Mouse (Mus musculus): ENCODE results near the gene Fzr1.
A peak's percentile ranks its signal among the peaks of the same experiment; 100 is the strongest.

Fzr1 gene

DNA sequence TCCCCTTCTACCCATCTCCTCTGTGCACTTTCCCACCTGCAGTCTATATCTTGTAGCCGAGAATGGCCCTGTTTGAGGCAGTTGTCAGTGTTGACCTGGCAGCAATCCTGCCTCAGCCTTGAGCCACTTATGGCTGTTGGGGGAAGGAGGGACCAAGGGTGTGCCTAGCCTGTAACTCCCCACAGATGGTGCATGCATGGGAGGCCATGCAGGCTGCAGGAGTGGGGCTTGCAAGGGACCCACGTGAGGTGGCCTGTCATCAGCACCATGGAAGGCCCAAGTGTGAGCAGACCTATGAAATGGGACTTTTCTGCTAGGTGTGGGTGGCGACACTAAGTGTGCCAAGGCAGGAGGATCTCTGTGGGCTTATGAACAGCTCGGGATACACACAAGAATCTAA, 13.2 kb downstream of the Fzr1 start:
- peaks cover 7% of the 10 kb centered on the region for H3K36me3 ChIP-seq (ENCODE audit: control insufficient read depth, insufficient read depth, low read length, poor library complexity, severe bottlenecking)
- no peak for DNase-seq (ENCODE audit: low read depth, low spot score)
- H3K27me3 ChIP-seq (ENCODE audit: control insufficient read depth, insufficient read depth, low read length, poor library complexity, severe bottlenecking): no peaks in the 10 kb centered on the region

DNA sequence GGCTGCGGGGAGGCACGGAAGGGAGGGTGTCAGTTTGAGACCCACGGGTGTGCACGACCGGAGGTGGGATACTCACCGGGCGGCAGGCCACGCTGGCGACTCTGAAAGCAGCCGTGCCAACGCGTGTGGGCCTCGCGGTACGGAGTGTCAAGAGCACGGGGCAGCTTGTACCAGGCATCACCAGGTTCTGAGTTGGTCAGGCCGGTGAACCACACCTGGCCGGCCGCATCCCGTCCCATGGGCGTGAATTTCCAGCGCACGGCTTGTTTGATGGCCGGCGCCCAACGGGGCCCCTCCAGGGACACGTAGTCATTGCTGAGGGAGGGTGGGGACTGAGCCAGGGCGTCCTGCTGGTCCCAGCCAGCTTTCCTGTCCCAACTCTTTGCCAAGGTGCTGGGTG, 13.7 kb downstream of the Fzr1 start:
- DNase-seq (ENCODE audit: low read depth, low spot score): no peak
- Histone ChIP-seq H3K36me3 (ENCODE audit: control insufficient read depth, insufficient read depth, low read length, poor library complexity, severe bottlenecking) (peaks cover 7% of the 10 kb centered on the region), H3K27me3 (ENCODE audit: control insufficient read depth, insufficient read depth, low read length, poor library complexity, severe bottlenecking) (no peaks in the 10 kb centered on the region)

- H3K27me3 ChIP-seq (ENCODE audit: control insufficient read depth, insufficient read depth, low read length, poor library complexity, severe bottlenecking): no peaks in the 10 kb centered on the region
- no peak for DNase-seq (ENCODE audit: low read depth, low spot score)
These were observed 14.6 kb downstream of the Fzr1 start for GRCm38 (mm10) chr10:81363436-81364346.

DNA sequence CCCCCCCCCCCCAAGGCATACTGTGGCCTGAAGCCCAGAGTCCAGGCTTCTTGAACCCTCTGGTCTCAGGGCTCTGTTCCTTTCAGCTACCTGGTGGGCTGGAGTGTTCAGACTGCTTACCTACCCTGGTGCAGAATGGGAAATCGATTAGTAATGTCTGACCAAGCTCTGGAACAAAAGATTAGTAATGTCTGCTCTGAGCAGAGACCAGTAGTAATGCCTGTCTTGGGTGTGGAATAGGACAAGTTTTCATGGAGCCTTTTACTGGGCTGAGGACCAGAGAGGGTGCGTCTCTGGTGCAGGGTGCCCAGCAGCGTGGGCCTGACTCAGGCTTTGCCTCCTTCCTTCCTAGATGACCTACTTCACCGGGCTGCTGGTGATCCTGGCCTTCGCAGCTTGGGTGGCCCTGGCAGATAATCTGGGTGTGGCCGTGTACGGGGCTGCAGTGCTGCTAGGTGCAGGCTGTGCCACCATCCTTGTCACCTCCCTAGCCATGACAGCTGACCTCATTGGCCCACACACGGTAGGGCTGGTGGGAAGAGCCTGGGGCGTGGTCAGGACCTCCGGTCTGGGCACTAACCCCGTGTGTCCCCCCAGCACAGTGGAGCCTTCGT, 15.9 kb downstream of the Fzr1 start:
- no peak for DNase-seq (ENCODE audit: low read depth, low spot score)
- Histone ChIP-seq H3K27me3 (ENCODE audit: control insufficient read depth, insufficient read depth, low read length, poor library complexity, severe bottlenecking) (no peaks in the 10 kb centered on the region), H3K36me3 (ENCODE audit: control insufficient read depth, insufficient read depth, low read length, poor library complexity, severe bottlenecking) (peaks cover 5% of the 10 kb centered on the region)

More at GRCm38 (mm10) chr10:81363436-81364346, 14.6 kb downstream of the Fzr1 start:
- peaks cover 7% of the 10 kb centered on the region for H3K36me3 ChIP-seq (ENCODE audit: control insufficient read depth, insufficient read depth, low read length, poor library complexity, severe bottlenecking)

DNA sequence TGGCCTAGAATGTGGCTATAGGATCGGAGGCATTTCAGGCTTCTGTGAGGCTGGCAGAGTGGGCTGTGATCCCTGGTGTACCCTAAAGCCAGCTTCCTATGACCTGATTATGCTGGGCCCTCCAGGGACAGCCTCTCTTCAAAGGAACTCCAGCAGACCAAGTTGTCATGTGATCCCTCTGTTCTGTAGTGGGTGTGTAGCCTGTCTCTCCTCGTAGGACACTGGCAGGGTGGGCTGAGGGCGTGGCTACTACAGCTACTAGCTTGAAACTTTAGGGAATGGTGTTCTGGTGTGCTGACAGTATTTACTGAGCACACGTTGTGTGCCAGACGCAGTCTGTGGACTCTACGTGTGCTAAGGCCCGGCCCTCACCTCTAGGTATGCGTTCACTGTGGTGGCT, 17.6 kb downstream of the Fzr1 start:
- no peak for DNase-seq (ENCODE audit: low read depth, low spot score)
- Histone ChIP-seq H3K36me3 (ENCODE audit: control insufficient read depth, insufficient read depth, low read length, poor library complexity, severe bottlenecking) (no peaks in the 10 kb centered on the region), H3K27me3 (ENCODE audit: control insufficient read depth, insufficient read depth, low read length, poor library complexity, severe bottlenecking) (no peaks in the 10 kb centered on the region)

DNA sequence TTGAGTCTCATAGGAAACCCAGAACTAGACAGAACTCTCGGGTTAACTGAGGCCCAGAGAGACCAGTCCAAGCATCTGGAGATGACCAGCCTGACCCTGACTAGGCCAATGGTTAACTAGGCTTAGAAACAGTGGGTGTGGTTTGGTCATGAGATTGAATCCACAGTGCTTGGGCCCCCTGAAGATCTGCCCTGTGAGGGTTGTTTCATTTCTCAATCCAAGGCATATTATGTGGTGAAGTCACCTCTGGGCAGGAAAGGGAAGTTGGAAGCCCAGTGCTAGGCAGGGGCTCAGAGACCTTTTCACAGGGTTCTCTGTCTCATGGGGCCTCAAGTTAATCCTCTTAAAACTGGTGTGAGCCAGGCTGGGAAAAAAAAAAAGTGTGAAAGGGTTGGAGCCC, 19.5 kb downstream of the Fzr1 start:
- no peaks in the 10 kb centered on the region for H3K36me3 ChIP-seq (ENCODE audit: control insufficient read depth, insufficient read depth, low read length, poor library complexity, severe bottlenecking)
- no peaks in the 10 kb centered on the region for H3K27me3 ChIP-seq (ENCODE audit: control insufficient read depth, insufficient read depth, low read length, poor library complexity, severe bottlenecking)
- DNase-seq (ENCODE audit: low read depth, low spot score): peak; percentile 35

GRCm38 (mm10) chr10:81358209-81358608, 20.1 kb downstream of the Fzr1 start:
- DNase-seq (ENCODE audit: low read depth, low spot score): no peak
- H3K27me3 ChIP-seq (ENCODE audit: control insufficient read depth, insufficient read depth, low read length, poor library complexity, severe bottlenecking): no peaks in the 10 kb centered on the region
- H3K36me3 ChIP-seq (ENCODE audit: control insufficient read depth, insufficient read depth, low read length, poor library complexity, severe bottlenecking): no peaks in the 10 kb centered on the region

- no peaks in the 10 kb centered on the region for H3K36me3 ChIP-seq (ENCODE audit: control insufficient read depth, insufficient read depth, low read length, poor library complexity, severe bottlenecking)
- H3K27me3 ChIP-seq (ENCODE audit: control insufficient read depth, insufficient read depth, low read length, poor library complexity, severe bottlenecking): no peaks in the 10 kb centered on the region
- DNase-seq (ENCODE audit: low read depth, low spot score): peak; percentile 91
These were observed 21.1 kb downstream of the Fzr1 start, which contains the start of gene Mfsd12 for GRCm38 (mm10) chr10:81356991-81357844. Gene Mfsd12 (plus strand): TSS chr10:81357491.

DNA sequence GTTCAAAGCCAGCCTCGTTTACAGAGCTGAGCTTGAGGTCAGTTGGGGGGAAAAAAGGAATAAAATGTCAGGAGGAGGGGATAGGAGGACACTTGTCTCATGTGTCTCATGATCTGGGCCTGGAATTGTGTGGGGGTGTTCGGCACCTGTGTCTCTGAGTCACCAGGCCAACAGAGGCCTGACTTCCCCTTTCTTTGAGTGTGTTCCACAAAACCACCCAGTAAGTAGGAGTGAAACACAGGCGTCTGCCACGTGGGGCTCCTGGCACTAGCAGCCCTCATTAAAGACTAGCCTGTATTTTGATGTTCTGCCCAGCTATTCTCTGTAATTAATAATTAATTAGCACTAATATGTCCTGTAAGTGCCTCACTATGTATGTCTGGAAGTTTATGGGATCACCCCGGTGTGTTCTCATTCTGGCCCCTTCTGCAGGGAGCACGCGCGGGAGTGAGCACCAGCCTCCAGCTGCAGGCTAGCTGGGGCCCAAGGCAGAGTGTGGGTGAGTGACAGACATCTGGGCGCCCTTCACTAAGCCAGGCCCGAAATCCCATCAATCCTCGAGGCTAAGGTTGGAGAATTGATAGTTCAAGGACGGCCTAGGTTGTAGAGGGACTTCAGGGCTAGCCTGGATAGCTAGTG, 21.8 kb downstream of the Fzr1 start:
- DNase-seq (ENCODE audit: low read depth, low spot score): peak; percentile 80
- Histone ChIP-seq H3K36me3 (ENCODE audit: control insufficient read depth, insufficient read depth, low read length, poor library complexity, severe bottlenecking) (no peaks in the 10 kb centered on the region), H3K27me3 (ENCODE audit: control insufficient read depth, insufficient read depth, low read length, poor library complexity, severe bottlenecking) (no peaks in the 10 kb centered on the region)

- Histone ChIP-seq H3K36me3 (ENCODE audit: control insufficient read depth, insufficient read depth, low read length, poor library complexity, severe bottlenecking) (no peaks in the 10 kb centered on the region), H3K27me3 (ENCODE audit: control insufficient read depth, insufficient read depth, low read length, poor library complexity, severe bottlenecking) (no peaks in the 10 kb centered on the region)
- DNase-seq (ENCODE audit: low read depth, low spot score): no peak
These were observed 22.8 kb downstream of the Fzr1 start for GRCm38 (mm10) chr10:81355533-81355932.

GRCm38 (mm10) chr10:81354738-81355477, 23.4 kb downstream of the Fzr1 start:
- Histone ChIP-seq H3K36me3 (ENCODE audit: control insufficient read depth, insufficient read depth, low read length, poor library complexity, severe bottlenecking) (no peaks in the 10 kb centered on the region), H3K27me3 (ENCODE audit: control insufficient read depth, insufficient read depth, low read length, poor library complexity, severe bottlenecking) (no peaks in the 10 kb centered on the region)
- no peak for DNase-seq (ENCODE audit: low read depth, low spot score)

DNA sequence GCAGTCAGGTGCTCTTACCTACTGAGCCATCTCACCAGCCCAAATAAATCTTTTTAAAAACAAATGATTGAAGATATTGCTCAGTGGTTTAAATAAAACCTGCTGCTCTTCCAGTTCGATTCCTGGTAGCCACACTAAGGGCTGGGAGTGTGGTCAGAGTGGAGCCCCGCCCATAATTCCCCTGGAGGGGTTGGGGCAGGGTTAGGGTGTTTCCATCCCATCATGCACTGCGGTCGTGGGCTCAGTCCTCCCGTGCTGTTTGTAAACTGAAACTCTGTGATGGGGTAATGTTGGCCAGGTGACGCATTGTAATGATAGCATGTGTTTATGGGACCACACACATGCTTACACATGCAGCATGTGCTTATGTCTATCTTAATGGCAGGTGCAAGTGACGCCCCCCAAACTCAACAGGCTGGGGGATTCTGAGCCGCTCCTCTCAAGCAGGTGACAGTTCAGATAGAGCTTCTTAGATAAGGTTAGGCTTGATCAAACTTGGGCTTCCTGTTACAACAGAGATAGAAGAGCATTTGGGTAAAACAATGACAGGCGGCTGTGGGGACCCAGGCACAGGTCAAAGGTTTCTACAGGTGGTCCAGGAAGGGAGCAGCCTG, 26.5 kb downstream of the Fzr1 start:
- no peaks in the 10 kb centered on the region; the same call in 1 of the 2 replicates for H3K36me3 ChIP-seq (ENCODE audit: control insufficient read depth, insufficient read depth, low read length, poor library complexity, severe bottlenecking)

GRCm38 (mm10) chr10:81350351-81351063, 27.8 kb downstream of the Fzr1 start, which contains the start of gene Hmg20b:
Gene Hmg20b (minus strand): TSS chr10:81350480.
- Histone ChIP-seq H3K36me3 (ENCODE audit: control insufficient read depth, insufficient read depth, low read length, poor library complexity, severe bottlenecking) (no peaks in the 10 kb centered on the region; the same call in 1 of the 2 replicates), H3K27me3 (ENCODE audit: control insufficient read depth, insufficient read depth, low read length, poor library complexity, severe bottlenecking) (no peaks in the 10 kb centered on the region)
- peak; percentile 99 for DNase-seq (ENCODE audit: low read depth, low spot score)

More for the DNA sequence above, 26.5 kb downstream of the Fzr1 start:
- no peaks in the 10 kb centered on the region for H3K27me3 ChIP-seq (ENCODE audit: control insufficient read depth, insufficient read depth, low read length, poor library complexity, severe bottlenecking)
- peak; percentile 59 for DNase-seq (ENCODE audit: low read depth, low spot score)
